Mouse (Mus musculus): ENCODE results near the gene Ddc.
A peak's percentile ranks its signal among the peaks of the same experiment; 100 is the strongest.

The Ddc gene

DNA sequence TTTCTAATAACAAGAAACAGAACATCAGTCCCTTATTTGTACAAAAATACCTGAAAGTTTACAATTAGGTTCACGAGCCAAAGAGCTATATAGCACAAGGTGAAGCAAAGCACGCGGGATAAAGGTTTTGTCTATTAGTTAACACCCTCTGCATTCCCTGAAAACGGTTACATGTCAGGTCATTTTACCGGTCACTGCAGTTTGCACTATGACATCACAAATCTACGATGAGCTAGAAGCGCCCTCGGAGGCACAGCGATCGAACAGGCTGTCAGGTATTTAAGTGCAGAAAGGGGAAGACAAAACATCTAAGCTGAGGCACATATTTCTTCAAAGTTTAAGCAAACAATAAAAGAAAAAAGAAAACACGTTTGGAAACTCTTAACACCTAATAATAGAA, 32.6 kb upstream of the Ddc start:
- TF ChIP-seq GATA4 (IDR thresholded peaks at IDR 0.05; ENCODE audit: insufficient replicate concordance, low read length), result no peak

DNA sequence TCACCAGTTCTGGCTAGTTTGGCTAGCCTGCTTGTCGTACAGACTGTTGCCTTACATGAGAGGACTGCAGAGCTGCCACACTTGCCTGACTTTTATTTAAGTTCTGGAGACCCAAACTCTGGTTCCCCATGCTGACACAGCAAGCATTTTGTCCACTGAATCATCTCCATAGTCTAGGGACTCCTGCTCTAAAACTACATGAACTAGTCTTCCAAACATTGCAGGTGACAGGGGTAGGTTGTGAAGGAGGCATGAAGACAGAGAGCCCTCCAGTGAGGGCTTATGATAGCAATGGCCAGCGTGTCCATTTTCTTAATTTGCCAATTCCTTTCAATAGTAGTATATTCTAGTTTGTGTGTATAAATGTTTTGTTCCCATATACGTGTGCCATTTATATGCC, 31.1 kb upstream of the Ddc start:
- no peak for TF ChIP-seq GATA4 (IDR thresholded peaks at IDR 0.05; ENCODE audit: insufficient replicate concordance, low read length)

DNA sequence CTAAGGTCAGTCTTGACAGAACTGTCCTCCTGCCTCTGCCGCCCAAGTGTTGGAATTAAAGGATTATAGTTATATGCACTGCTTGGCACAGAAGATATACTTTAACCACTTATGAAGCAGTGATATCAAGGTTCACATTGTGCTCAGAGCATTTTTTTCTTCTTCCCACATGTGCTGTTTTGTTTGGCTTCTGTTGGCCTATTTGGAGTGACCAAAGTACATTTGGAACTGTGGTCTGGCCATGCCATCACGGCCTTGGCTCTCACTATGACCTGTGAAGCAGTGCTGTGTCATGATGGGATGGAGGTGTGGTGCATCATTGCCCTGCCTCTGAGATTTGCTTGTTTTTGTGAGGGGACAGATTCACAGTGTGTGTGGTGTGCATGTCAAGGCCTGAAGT, 30.6 kb upstream of the Ddc start:
- TF ChIP-seq GATA4 (IDR thresholded peaks at IDR 0.05; ENCODE audit: insufficient replicate concordance, low read length), result no peak; the same call in 1 of the 2 replicates

DNA sequence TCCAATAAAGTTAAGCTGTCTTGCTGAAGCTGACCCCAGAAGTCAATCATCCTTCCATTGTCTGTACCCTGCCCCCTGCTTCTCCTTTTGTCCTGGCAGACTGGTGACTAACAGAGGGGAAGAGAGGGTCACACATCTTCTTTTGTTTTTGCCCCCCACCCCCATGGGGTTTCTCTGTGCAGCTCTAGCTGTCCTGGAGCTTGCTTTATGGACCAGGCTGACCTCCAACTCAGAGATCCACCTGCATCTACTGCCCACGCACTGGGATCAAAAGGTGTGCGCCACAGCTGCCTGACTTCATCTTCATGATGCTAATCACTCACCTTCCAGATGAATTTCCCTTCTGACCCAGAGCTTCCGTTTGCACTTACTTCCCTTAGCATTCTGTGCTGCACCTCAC, 26.0 kb upstream of the Ddc start:
- no peak for TF ChIP-seq GATA4 (IDR thresholded peaks at IDR 0.05; ENCODE audit: insufficient replicate concordance, low read length)

DNA sequence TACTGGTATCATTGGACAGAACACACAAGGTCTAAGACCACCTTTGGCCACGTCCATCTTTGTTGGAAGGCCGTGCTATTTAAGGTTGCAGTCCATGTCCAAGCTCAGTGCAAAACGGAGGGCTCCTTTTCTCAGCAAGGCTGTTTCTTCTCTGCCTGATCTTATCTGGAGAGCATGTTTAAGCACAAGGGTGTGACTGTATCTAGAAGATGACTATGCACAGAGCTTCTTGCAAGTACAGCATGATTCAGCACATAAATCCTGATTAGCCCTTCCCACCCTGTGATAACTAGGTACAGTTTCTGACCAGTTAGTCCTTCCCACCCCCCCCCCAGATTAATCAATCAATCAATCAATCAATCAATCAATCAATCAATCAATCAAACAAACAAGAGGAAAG, 25.4 kb upstream of the Ddc start:
- TF ChIP-seq GATA4 (IDR thresholded peaks at IDR 0.05; ENCODE audit: insufficient replicate concordance, low read length), result no peak

DNA sequence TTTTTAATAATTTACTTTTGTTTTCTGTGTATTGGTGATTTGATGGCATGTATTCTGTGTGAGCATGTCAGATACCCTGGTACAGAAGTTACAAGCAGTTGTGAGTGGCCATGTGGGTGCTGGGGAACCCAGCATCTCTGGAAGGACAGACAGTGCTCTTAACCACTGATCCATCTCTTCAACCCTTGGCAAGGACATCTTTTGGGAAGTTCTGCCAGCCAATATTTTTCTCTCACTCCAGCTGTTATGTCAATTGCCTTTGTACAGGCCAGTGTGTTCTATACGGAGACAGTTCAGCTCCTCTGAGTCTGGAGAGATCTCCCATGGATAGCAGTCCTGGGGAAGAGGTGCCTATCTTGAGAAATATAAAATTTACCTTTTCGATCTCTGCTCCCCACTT, 24.2 kb upstream of the Ddc start:
- TF ChIP-seq GATA4 (IDR thresholded peaks at IDR 0.05; ENCODE audit: insufficient replicate concordance, low read length), result no peak

DNA sequence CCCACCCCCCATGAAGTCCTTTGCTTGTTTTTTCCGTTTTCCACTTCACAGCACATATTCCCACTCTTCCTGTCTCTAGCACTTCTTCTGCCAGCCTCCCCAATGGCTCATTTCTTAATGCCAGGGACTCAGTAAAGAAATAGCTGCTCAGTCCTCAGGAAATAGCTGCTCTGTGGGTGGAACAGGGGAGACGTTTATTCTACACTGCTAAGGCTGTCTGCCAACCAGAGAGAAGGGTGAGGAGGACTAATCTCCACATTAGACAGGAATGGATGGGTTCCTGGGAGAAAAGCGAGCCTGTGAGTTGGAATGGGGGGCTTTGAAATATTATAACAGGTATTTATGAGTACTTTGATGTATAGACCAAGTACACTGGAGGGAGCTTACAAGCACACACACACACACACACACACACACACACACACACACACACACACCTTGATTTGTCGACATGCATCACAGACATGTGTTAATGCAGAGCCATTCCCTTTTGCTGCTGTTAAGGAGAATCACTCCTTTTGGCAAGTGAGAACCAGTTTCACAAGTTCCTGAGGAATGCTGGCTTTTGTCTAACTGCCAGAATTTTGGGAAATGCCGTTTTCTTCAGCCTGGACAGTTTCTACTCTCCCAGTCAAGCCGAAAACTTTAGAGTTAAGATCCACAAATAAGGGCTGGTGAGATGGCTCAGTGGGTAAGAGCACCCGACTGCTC, 9.9 kb upstream of the Ddc start:
- no peak for TF ChIP-seq GATA4 (IDR thresholded peaks at IDR 0.05; ENCODE audit: insufficient replicate concordance, low read length)

DNA sequence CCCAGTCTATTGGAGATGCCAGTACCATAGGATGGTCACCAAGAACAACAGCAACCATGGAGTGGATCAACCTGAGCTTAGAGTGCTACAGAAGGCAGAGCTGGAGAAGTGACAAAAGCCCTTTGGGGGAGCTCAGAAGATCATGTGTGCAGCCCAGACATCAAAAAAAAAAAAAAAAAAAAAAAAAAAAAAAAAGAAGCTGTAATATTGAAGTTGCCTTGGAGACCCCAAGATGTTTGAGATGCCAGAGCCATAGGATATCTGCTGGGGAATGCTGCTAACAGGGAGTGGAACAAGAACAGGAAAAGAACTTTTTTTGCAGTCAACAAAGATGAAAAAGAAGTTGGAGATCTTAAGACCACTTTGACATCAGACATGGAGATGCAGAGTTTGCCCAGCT, 7.6 kb upstream of the Ddc start:
- no peak for TF ChIP-seq GATA4 (IDR thresholded peaks at IDR 0.05; ENCODE audit: insufficient replicate concordance, low read length)

DNA sequence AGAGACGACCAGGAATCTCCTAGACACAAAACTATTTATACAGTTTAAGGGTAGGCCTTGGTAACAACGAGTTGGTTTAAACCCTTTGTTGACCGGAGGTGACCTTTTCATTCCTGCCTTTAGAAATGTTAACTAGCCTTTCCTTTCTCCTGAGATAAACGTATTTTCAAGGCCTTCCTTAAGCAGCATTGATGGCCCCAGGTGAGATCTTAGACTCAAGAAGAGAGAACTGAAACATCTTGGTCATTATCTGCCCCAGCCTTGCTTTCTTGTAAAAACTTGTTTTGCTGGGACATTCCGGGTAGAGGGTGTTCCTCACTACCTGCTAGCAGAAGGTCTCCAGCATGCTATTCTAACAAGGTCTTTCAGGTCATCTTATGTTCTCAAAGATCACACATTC, 7.1 kb upstream of the Ddc start:
- TF ChIP-seq GATA4 (IDR thresholded peaks at IDR 0.05; ENCODE audit: insufficient replicate concordance, low read length), result no peak

DNA sequence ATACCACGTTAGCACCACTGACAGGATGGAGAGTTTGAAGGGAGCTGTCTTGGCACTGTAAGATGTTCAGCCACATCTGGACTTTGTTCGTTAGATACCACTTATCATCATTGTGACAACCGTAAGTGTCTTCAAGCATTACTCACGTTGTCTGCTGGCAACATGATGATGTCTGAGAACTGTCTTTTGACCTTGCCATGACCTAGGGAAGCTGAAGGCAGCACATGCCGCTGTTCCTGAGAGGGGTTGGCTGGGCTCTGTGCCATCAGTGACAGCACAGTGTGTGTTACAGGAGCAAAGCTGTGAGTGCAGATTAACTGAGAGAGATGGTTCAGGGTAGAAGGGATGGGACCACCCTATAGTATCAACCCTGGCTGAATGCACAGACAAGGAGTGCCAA, 3.6 kb upstream of the Ddc start:
- TF ChIP-seq GATA4 (IDR thresholded peaks at IDR 0.05; ENCODE audit: insufficient replicate concordance, low read length), result peak; percentile 37

DNA sequence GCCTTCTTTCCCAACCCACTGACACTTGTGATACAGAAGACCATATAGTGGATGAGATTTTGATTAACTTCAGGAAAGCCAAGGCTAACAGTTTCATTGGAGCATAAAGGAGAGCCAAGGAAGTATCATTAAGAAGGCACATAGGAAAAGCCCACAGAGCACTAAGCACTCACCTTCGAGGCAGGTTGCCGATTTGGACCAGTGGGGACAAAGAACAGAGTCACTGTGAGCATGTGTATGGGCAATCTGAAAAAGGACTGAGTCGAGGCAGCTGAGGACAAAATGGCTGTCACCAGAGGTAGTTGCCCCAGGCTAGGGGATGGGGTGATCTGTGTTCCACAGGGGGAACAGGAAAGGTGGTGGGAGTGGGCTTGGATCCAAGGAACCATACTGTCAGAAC, 552 bp upstream of the Ddc start:
- no peak for TF ChIP-seq GATA4 (IDR thresholded peaks at IDR 0.05; ENCODE audit: insufficient replicate concordance, low read length)

DNA sequence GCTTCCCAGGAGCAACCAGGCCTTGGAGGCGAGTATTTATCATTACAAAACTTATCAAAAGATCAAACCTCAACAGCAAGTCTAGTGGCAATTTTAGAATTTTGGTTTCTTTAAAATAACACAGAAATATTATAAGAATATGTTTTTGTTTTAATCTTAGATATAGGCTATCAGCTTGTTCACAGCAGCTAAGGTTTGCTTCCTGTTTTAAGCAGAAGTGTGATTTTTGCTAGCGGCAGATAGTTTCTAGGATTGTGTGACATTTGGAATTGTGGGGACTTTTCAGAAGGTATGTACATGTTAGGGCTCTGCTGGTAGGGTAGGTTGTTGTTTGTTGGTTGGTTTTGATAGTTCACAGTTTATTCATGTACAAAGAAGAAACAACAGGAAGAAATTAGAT, 2.5 kb downstream of the Ddc start:
- no peak for TF ChIP-seq GATA4 (IDR thresholded peaks at IDR 0.05; ENCODE audit: insufficient replicate concordance, low read length)

DNA sequence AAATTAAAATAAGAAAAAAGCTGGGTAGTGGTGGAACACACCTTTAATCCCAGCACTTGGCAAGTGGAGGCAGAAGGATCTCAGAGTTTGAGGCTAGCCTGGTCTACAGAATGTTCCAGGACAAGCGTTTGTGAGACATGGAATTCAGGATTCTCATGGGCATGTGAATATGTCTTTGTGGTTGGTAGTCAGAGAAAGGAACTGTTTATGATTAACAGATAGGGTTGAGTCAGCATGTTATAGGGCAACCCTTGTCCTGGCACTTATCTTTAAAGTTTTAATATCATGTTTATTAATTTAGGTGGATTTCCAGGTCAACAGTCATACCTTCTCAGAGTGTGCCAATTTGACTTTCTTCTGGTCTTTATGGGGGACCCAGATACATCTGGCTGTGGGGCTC, 4.2 kb downstream of the Ddc start:
- no peak for TF ChIP-seq GATA4 (IDR thresholded peaks at IDR 0.05; ENCODE audit: insufficient replicate concordance, low read length)

DNA sequence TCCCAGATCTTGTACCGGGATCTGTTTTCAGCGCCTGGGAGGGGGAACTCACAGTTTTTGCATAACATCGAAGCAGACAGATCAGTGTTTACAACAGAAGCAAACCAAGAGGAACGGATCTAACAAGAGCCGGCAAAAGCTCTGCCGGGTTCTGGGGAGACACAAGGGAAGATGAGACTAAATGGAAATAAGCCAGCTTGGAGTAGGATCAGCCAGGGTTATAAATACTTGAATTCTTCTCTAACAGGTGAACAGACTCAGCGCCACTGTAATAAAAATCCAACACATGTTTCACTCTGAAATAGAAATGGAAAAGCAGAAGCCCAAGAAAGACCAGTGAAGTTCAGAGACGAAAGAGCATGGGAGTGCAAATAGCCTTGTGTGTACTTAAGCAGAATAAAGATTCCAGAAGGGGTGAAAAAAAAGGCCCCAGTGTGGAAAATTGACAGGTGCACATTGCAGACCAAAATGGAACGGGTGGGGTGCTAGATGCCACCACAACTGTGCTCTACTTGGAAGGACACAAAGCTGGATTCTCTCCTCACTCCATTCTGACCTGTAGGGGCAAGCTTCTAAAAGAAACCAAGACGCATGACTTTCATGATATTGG, 4.8 kb downstream of the Ddc start:
- no peak for TF ChIP-seq GATA4 (IDR thresholded peaks at IDR 0.05; ENCODE audit: insufficient replicate concordance, low read length)

DNA sequence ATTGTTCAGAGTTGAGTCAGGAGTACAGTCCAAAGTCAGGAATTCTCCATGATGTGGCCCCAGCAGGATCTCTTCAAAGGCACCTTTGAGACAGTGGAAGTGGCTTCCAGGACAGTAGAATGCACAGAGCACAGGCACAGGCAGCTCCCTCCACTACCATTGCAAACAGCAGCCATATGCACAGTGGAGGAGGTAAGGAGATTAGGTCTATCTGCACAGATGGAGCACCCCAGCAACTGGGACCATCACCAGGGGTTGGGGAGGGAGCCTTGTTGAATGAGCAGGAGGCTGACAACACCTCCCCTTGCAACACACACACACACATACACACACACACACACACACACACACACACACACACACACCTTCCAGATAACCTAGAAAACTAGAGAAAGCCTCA, 6.1 kb downstream of the Ddc start:
- no peak for TF ChIP-seq GATA4 (IDR thresholded peaks at IDR 0.05; ENCODE audit: insufficient replicate concordance, low read length)

DNA sequence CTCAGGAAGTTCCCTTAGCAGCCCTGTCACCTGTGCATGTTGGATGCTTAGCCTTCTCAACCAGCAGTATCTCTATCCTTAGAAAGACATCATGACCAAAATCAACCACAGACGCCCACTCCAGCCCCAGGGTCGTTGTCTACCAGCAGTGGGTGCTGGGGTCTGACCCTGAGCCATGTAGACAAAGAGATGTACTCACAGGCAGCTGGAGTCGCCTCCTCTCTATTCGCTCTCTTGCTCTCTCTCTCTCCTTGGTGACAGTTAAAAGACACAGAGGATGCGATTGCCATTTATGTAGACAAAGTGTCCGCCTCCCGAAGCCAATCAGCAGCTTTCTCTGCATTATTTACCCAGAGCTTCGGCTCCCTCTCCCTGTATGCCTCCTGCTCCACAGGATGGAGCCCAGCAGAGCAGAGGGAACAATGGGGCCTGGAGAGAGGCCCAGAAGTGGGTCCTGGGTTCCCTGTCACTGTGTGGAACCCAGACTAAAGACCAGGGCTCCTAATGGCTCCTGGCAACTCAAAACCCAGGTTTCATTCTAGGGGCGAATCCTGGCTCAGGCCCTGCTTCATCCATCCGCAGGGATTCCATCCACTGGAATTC, 7.7 kb downstream of the Ddc start:
- TF ChIP-seq GATA4 (IDR thresholded peaks at IDR 0.05; ENCODE audit: insufficient replicate concordance, low read length), result no peak

DNA sequence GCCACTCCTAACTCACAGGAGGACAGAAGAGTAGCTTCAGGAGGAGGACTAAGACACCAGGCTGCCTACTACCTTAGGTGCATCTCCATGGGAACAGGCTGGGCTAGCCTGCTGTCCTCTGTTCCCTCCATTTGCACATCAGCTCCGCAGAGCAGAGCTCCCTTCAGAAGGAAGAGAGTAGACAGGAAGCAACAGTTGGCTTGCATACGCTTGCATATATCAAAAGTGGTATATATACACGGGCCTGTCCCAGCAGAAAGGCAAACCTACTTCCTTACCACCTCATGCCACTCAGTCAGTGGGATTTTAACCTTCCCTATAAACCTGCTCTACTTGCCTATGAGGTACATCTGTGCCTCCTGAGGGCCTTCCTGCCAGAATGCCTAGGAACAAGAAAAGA, 9.2 kb downstream of the Ddc start:
- no peak for TF ChIP-seq GATA4 (IDR thresholded peaks at IDR 0.05; ENCODE audit: insufficient replicate concordance, low read length)

Data from liver, adult (tissue).